Mouse (Mus musculus) ES-Bruce4 (cell line): Measurements from ENCODE around the gene Epha7.

ENCODE experiments used
- CTCF ChIP-seq: IDR thresholded peaks from one replicate; pipeline ENCODE4 v1.8.1; 2011; ENCODE audit warnings: low read depth, low read length
- EP300 ChIP-seq: IDR thresholded peaks from 2 replicates; pipeline ENCODE4 v1.6.1; 2011; ENCODE audit warnings: low read depth, low read length; ENCODE audit not compliant: insufficient read depth
- POLR2A ChIP-seq: IDR thresholded peaks from one replicate; pipeline ENCODE4 v1.8.1; 2011; ENCODE audit warnings: low read length; ENCODE audit not compliant: insufficient read depth

DNA sequence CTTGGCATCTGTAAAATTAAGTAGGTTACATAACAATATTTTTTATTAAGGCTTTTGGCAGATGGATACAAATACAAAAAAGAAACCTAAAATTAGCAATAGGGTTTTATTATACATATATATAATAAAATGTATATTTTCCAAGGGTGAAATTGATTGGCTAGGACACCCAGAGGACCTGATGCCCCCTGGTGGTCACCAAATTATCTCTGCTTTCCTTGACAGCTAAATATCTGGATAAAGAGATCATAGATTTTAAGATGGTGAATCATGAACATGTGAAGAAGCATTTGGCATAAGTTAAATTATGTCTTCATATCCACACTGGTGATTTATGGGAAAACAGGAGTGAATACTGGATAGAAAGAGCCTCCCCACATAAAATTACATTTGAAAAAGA is 4.1 kb upstream of the Epha7 start:
- TF ChIP-seq CTCF: no peak
- no peak for TF ChIP-seq POLR2A
- TF ChIP-seq EP300: no peak
